Mouse (Mus musculus) cerebellum, adult 2 months (tissue): ENCODE measurements around the gene Wdr45.

Experiments used
- CTCF ChIP-seq: fragments of 200-500 bp; IDR thresholded peaks from 2 replicates; pipeline ENCODE4 v1.5.1; 2011; ENCODE audit warnings: low read depth, mild to moderate bottlenecking, control low read depth, low read length, moderate library complexity, borderline replicate concordance; ENCODE audit not compliant: insufficient read depth
- POLR2A ChIP-seq: fragments of 200-500 bp; IDR thresholded peaks from 2 replicates; pipeline ENCODE4 v1.6.1; 2011; ENCODE audit warnings: low read length, control low read depth, borderline replicate concordance; ENCODE audit not compliant: insufficient read depth

DNA sequence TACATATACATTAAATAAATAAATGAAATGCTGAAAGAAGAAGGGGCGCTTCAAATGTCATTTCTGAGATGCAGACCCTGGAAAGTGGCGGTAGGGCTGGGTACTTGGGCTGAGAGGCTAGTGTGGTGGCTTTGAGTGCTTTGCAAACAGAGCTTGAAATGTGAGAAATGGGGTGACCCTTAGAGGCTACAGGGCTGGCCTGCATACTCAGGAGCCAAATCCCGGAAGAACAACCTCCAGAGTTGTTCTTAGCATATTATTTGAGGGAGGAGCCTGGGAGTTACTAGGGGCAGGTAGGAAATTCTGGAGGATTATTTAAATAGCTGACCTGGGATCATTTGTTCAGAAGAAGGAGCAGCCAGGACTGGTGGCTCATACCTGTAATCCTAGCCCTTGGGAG, 23.6 kb upstream of the Wdr45 start:
- TF ChIP-seq CTCF (no peak), POLR2A (no peak)
